Mouse (Mus musculus): ENCODE data around the gene Dennd4a.
A peak's percentile ranks its signal among the peaks of the same experiment; 100 is the strongest.

The Dennd4a gene

DNA sequence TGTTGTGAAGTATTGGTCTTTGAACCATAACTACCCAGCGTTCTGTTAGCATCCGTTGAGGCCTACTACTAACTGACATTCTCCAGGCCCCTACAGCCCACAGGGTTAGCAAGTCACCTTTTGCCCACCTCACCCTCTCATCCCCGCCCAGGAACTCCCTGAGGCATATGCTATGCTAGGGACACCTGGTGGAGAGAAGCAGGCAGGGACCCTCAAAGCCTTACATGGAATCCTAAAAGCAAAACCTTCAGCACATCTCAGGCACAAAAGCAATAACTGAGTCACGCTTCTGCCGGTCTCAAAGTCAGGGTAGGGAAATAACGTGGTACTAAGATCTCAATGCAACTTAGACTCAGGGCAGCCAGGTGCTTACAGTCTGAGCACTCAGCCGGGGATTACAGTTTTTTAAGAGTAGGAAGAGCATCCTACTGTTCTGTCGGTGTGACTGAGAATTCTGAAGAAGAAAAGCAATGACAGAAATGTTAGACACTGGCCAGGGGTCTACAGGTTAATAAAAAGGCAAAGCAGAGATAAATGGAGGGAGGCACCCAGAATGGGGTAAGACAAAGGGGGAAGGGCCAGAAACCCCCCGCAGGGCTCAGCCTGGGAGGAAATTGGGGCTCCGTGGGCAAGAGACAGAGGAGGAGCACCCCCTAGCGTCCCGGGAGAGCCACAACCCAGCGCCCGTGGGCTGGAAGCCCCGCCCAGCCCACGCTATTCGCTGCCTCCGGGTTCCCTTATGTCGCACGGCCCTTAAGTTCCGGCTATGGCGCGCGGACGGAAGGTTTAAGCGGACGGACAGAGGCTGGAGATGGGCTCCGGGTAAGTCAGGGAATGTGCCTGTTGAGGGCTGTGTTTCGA is 149.2 kb downstream of the Dennd4a start, which contains the start of gene Ints14:
TSS of gene Ints14 (plus strand) at position 789 of the 861 bp plus-strand sequence.
- peak; percentile 96 for DNase-seq (ENCODE audit: low spot score)

DNA sequence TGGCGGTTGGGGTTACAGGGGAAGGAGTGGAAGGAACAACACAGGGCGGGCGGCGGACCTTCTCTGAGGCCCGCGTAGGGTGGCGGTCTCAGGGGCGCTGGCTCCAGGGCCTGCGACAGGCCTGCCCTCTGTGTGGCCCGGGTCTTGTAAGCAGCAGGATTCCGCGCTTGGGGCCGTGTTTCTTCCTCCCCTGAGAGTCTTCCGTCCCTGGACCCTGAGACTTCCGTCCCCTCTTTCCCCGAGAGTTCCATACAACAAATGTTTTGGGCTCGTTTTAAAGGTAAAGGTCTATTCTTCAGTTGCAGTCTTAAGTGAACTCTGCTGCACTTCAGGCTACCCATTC is 149.8 kb downstream of the Dennd4a start:
- DNase-seq (ENCODE audit: low spot score): no peak
